Mouse (Mus musculus) midbrain, embryonic 14.5 days (tissue): ENCODE measurements at regions not wholly inside any gene's neighbourhood (a gene's known extent, or its start where the extent isn't known, plus 50 kb on each side); places are given as distances from the start of the nearest gene placed in this dataset.

ENCODE experiments used
- ATAC-seq: fragments of 200-750 bp; cut with Nextera tagmentation; 2 replicates; pipeline ENCODE4 v1.8.0; 2017; ENCODE audit warnings: moderate number of reproducible peaks, moderate library complexity; ENCODE audit not compliant: low FRiP score, low TSS enrichment
- DNase-seq: peaks from one replicate; pipeline ENCODE4 v3.0.0-alpha.2; 2015
- H3K27ac ChIP-seq: fragments of 300-500 bp; sonication (generic); replicated peaks from 2 replicates; pipeline ENCODE4 v1.5.1; 2014; ENCODE audit warnings: mild to moderate bottlenecking, low read depth, low read length, moderate library complexity
- H3K27me3 ChIP-seq: fragments of 300-500 bp; sonication (generic); 2 replicates; pipeline ENCODE4 v1.6.1; 2014; ENCODE audit warnings: low read length, control low read depth, mixed read lengths; ENCODE audit not compliant: control insufficient read depth, insufficient read depth
- H3K36me3 ChIP-seq: fragments of 300-500 bp; sonication (generic); 2 replicates; pipeline ENCODE4 v1.6.1; 2014; ENCODE audit warnings: low read length, control low read depth; ENCODE audit not compliant: control insufficient read depth, insufficient read depth
- H3K4me1 ChIP-seq: fragments of 300-500 bp; sonication (generic); 2 replicates; pipeline ENCODE4 v1.6.1; 2014; ENCODE audit warnings: mild to moderate bottlenecking, antibody characterized with exemption, low read length, control low read depth; ENCODE audit not compliant: control insufficient read depth, insufficient read depth
- H3K4me2 ChIP-seq: fragments of 300-500 bp; sonication (generic); 2 replicates; pipeline ENCODE4 v1.6.1; 2014; ENCODE audit warnings: mild to moderate bottlenecking, low read length, moderate library complexity
- H3K4me3 ChIP-seq: fragments of 300-500 bp; sonication (generic); replicated peaks from 2 replicates; pipeline ENCODE4 v1.5.1; 2014; ENCODE audit warnings: low read depth, low read length
- H3K9ac ChIP-seq: fragments of 300-500 bp; sonication (generic); replicated peaks from 2 replicates; pipeline ENCODE4 v1.6.1; 2014; ENCODE audit warnings: mild to moderate bottlenecking, low read length, moderate library complexity
- H3K9me3 ChIP-seq: fragments of 300-500 bp; sonication (generic); 2 replicates; pipeline ENCODE4 v1.6.1; 2016; ENCODE audit warnings: low read length, control low read depth, mixed read lengths; ENCODE audit not compliant: control insufficient read depth
- WGBS: fragments of 180-500 bp; shearing (Covaris S2); extraction: QIAGEN DNeasy Blood & Tissue Kit; methylation state at CpG from one replicate; pipeline ENCODE4 v1.1.7; 2014; 5-methylcytosine and 5-hydroxymethylcytosine counted together

- no peaks in the 10 kb centered on the region for H3K36me3 ChIP-seq
- no peak overlapping the region for H3K4me3 ChIP-seq
- H3K27ac ChIP-seq, result no peak overlapping the region
- no peak for ATAC-seq
- no peak overlapping the region for H3K4me2 ChIP-seq
- no peaks in the 10 kb centered on the region for H3K4me1 ChIP-seq
- DNase-seq, result peak; percentile 40
- 36% methylated on average over 3 of the region's 3 CpGs for WGBS
- no peaks in the 10 kb centered on the region for H3K9me3 ChIP-seq
- H3K9ac ChIP-seq, result no peak overlapping the region
- no peaks in the 10 kb centered on the region for H3K27me3 ChIP-seq
Measured at GRCm38 (mm10) chr3:128206948-128207347, 310.8 kb upstream of the Fam241a start.

GRCm38 (mm10) chr3:128206483-128206882, 310.4 kb upstream of the Fam241a start:
- Histone ChIP-seq H3K27me3 (no peaks in the 10 kb centered on the region), H3K4me2 (no peak overlapping the region), H3K9me3 (no peaks in the 10 kb centered on the region), H3K4me3 (no peak overlapping the region), H3K27ac (no peak overlapping the region), H3K36me3 (no peaks in the 10 kb centered on the region), H3K9ac (no peak overlapping the region), H3K4me1 (no peaks in the 10 kb centered on the region)
- WGBS, result 29% methylated on average over 1 of the region's 1 CpGs
- DNase-seq (no peak), ATAC-seq (no peak)

- no peaks in the 10 kb centered on the region for H3K4me1 ChIP-seq
- H3K36me3 ChIP-seq, result no peaks in the 10 kb centered on the region
- no peaks in the 10 kb centered on the region for H3K9me3 ChIP-seq
- no peak for ATAC-seq
- 91% methylated on average over 5 of the region's 5 CpGs for WGBS
- no peak overlapping the region for H3K27ac ChIP-seq
- H3K9ac ChIP-seq, result no peak overlapping the region
- H3K27me3 ChIP-seq, result no peaks in the 10 kb centered on the region
- no peak overlapping the region for H3K4me2 ChIP-seq
- DNase-seq, result no peak
- no peak overlapping the region for H3K4me3 ChIP-seq
Measured at GRCm38 (mm10) chr3:128200574-128201235, 304.6 kb upstream of the Fam241a start.

- whole genome bisulfite sequencing, result 94% methylated on average over 2 of the region's 2 CpGs
- Histone ChIP-seq H3K9ac (no peak overlapping the region), H3K4me2 (no peak overlapping the region), H3K27me3 (no peaks in the 10 kb centered on the region), H3K27ac (no peak overlapping the region), H3K4me1 (no peaks in the 10 kb centered on the region), H3K4me3 (no peak overlapping the region), H3K36me3 (no peaks in the 10 kb centered on the region), H3K9me3 (no peaks in the 10 kb centered on the region)
- DNase-seq, result no peak
- no peak for ATAC-seq
Measured at GRCm38 (mm10) chr3:128199466-128199865, 303.3 kb upstream of the Fam241a start.

GRCm38 (mm10) chr3:128192046-128192800, 296.1 kb upstream of the Fam241a start:
- Histone ChIP-seq H3K4me1 (peaks cover 5% of the 10 kb centered on the region; the same call in 1 of the 2 replicates), H3K9me3 (no peaks in the 10 kb centered on the region), H3K36me3 (no peaks in the 10 kb centered on the region), H3K4me2 (no peak overlapping the region), H3K27me3 (no peaks in the 10 kb centered on the region), H3K4me3 (no peak overlapping the region), H3K27ac (no peak overlapping the region; the same call in 1 of the 2 replicates), H3K9ac (no peak overlapping the region)
- no peak for ATAC-seq
- DNase-seq, result peak; percentile 8
- 45% methylated on average over 17 of the region's 17 CpGs for WGBS

GRCm38 (mm10) chr3:128187330-128188044, 291.4 kb upstream of the Fam241a start:
- Histone ChIP-seq H3K9me3 (no peaks in the 10 kb centered on the region), H3K4me1 (peaks cover 3% of the 10 kb centered on the region; the same call in 1 of the 2 replicates), H3K4me2 (no peak overlapping the region), H3K27me3 (no peaks in the 10 kb centered on the region), H3K36me3 (no peaks in the 10 kb centered on the region), H3K4me3 (no peak overlapping the region), H3K9ac (no peak overlapping the region), H3K27ac (no peak overlapping the region)
- 93% methylated on average over 9 of the region's 9 CpGs for WGBS
- DNase-seq (no peak), ATAC-seq (no peak)

GRCm38 (mm10) chr3:128186278-128186677, 290.2 kb upstream of the Fam241a start:
- no peaks in the 10 kb centered on the region for H3K36me3 ChIP-seq
- no peak; the same call in 1 of the 2 replicates for ATAC-seq
- whole genome bisulfite sequencing, result 15% methylated on average over 4 of the region's 4 CpGs
- H3K4me3 ChIP-seq, result no peak overlapping the region
- H3K4me2 ChIP-seq, result no peak overlapping the region
- H3K27ac ChIP-seq, result no peak overlapping the region
- H3K9me3 ChIP-seq, result no peaks in the 10 kb centered on the region
- no peaks in the 10 kb centered on the region for H3K27me3 ChIP-seq
- H3K9ac ChIP-seq, result no peak overlapping the region
- DNase-seq, result peak; percentile 77
- H3K4me1 ChIP-seq, result no peaks in the 10 kb centered on the region

GRCm38 (mm10) chr3:128181221-128181908, 285.2 kb upstream of the Fam241a start:
- no peak for DNase-seq
- ATAC-seq, result no peak
- 89% methylated on average over 7 of the region's 7 CpGs for WGBS

More at GRCm38 (mm10) chr3:128181221-128181908, 285.2 kb upstream of the Fam241a start:
- Histone ChIP-seq H3K9me3 (no peaks in the 10 kb centered on the region), H3K4me2 (no peak overlapping the region), H3K9ac (no peak overlapping the region), H3K36me3 (no peaks in the 10 kb centered on the region), H3K27ac (no peak overlapping the region), H3K4me3 (no peak overlapping the region), H3K27me3 (no peaks in the 10 kb centered on the region), H3K4me1 (no peaks in the 10 kb centered on the region)
